ENCODE assay signal across 15 mouse cellular contexts in the genomic region with DNA sequence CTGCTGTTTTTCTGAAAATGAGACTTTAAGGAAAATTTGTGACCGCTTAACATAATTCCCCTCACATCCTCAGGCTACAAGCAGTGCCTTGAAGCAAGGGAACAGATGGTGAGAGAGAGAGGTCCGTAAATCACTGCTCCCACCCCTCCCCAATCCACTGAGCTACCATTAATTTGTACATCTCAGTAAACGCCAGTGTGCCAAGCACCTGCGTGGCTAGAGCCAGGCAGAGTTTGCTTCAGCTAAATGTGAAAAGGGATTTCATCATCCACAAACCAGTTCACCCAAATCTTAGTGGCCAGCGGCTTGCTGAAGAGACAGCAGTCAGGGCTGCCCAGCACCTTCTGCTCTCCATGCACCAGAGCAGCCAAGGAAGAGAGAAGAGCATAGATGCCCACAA.
DNase-seq lines count a peak whose midpoint lies in the region; ATAC-seq and TF ChIP-seq lines count a peak whose summit lies in the region.
"Had no signal": no experiment of that assay in that cellular context is flagged by ENCODE, and none has a peak within 500 bp of the region (broad histone marks: within the 10 kb centered on the region; RNA-seq: fewer than 3 reads in every experiment).

No protein-coding gene starts in this region.

- TF ChIP-seq CTCF in cerebellum, adult 2 months (IDR thresholded peaks at IDR 0.05; ENCODE audit: borderline replicate concordance, insufficient read depth, low read depth, low read length) = no peak

- H3K4me3 ChIP-seq in limb, embryonic 14.5 days (replicated peaks; ENCODE audit: low read length) = no peak overlapping the region
- H3K4me3 ChIP-seq in limb, embryonic 10.5 days = no peak overlapping the region
- H3K4me3 ChIP-seq in cerebellum, adult 2 months (replicated peaks; ENCODE audit: insufficient read depth, low read depth, low read length) = no peak overlapping the region
- H3K4me3 ChIP-seq in hindbrain, embryonic 16.5 days (ENCODE audit: low read length) = no peak overlapping the region
- H3K4me3 ChIP-seq: embryonic facial prominence, embryonic 12.5 days; lung, embryonic 15.5 days; megakaryocyte, embryonic 14.5 days had no signal

- no peak for TF ChIP-seq POLR2A in limb, embryonic 14.5 days (IDR thresholded peaks at IDR 0.05; ENCODE audit: borderline replicate concordance, extremely low read depth, insufficient read depth, insufficient read length)
- TF ChIP-seq POLR2A in cerebellum, adult 2 months (IDR thresholded peaks at IDR 0.05; ENCODE audit: borderline replicate concordance, insufficient read depth, low read length) = no peak

- peak; percentile 14 for DNase-seq in embryo, embryonic 11 days
- no peak for DNase-seq in embryo, embryonic 9.5 days (ENCODE audit: extremely low spot score)
- no peak for DNase-seq in limb, embryonic 14.5 days (ENCODE audit: low spot score)
- no peak for DNase-seq in limb, embryonic 10.5 days (ENCODE audit: low spot score)
- DNase-seq in cerebellum, adult 2 months = peak; percentile 29 to 56
- no peak for DNase-seq in gastrocnemius, postnatal 36 days
- DNase-seq in right cerebral cortex, postnatal 25 days = no peak
- DNase-seq: right cerebral cortex, postnatal 14 days had no signal

- H3K9ac ChIP-seq in limb, embryonic 14.5 days (ENCODE audit: low read depth, low read length, severe bottlenecking) = peak overlapping the region; percentile 7; the same call in 1 of the 2 replicates
- peak overlapping the region; percentile 32; the same call in 1 of the 2 replicates for H3K9ac ChIP-seq in hindbrain, embryonic 16.5 days (ENCODE audit: low read depth, low read length)
- H3K9ac ChIP-seq: embryonic facial prominence, embryonic 12.5 days; lung, embryonic 15.5 days had no signal

- ATAC-seq in limb, embryonic 14.5 days (ENCODE audit: low FRiP score, low read depth) = no peak
- peak; percentile 87 for ATAC-seq in hindbrain, embryonic 16.5 days
- ATAC-seq: inflammation-experienced regulatory T-cells, adult 6 months; Patski had no signal

- H3K27ac ChIP-seq in limb, embryonic 14.5 days (replicated peaks; ENCODE audit: low read depth, low read length) = no peak overlapping the region
- no peak overlapping the region for H3K27ac ChIP-seq in limb, embryonic 10.5 days
- peak overlapping the region; percentile 4; the same call in 1 of the 2 replicates for H3K27ac ChIP-seq in cerebellum, adult 2 months (ENCODE audit: insufficient read depth, low read length)
- H3K27ac ChIP-seq in hindbrain, embryonic 16.5 days (ENCODE audit: low read depth, low read length) = peak overlapping the region; percentile 33
- H3K27ac ChIP-seq: embryonic facial prominence, embryonic 12.5 days; lung, embryonic 15.5 days had no signal

- intact Hi-C loops in gastrocnemius, postnatal 36 days (cut with DNase I) = no loop called here

- no peaks in the 10 kb centered on the region for H3K36me3 ChIP-seq in limb, embryonic 14.5 days (ENCODE audit: control insufficient read depth, insufficient read depth, low read length)
- no peaks in the 10 kb centered on the region for H3K36me3 ChIP-seq in limb, embryonic 10.5 days
- H3K36me3 ChIP-seq in hindbrain, embryonic 16.5 days (ENCODE audit: control insufficient read depth, insufficient read depth, low read length) = no peaks in the 10 kb centered on the region
- H3K36me3 ChIP-seq: embryonic facial prominence, embryonic 12.5 days; lung, embryonic 15.5 days had no signal

- no peaks in the 10 kb centered on the region for H3K4me1 ChIP-seq in limb, embryonic 14.5 days (ENCODE audit: control insufficient read depth, insufficient read depth, low read length)
- H3K4me1 ChIP-seq in limb, embryonic 10.5 days = peaks cover 10% of the 10 kb centered on the region
- peaks cover 11% of the 10 kb centered on the region for H3K4me1 ChIP-seq in cerebellum, adult 2 months (ENCODE audit: control insufficient read depth, insufficient read depth, low read length)
- H3K4me1 ChIP-seq in hindbrain, embryonic 16.5 days (ENCODE audit: control insufficient read depth, insufficient read depth, low read depth, low read length) = peaks cover 3% of the 10 kb centered on the region
- H3K4me1 ChIP-seq: embryonic facial prominence, embryonic 12.5 days; lung, embryonic 15.5 days; megakaryocyte, embryonic 14.5 days had no signal

- no peaks in the 10 kb centered on the region for H3K9me3 ChIP-seq in limb, embryonic 14.5 days (ENCODE audit: control insufficient read depth, low read length)
- no peaks in the 10 kb centered on the region for H3K9me3 ChIP-seq in limb, embryonic 10.5 days (replicated peaks)
- H3K9me3 ChIP-seq in hindbrain, embryonic 16.5 days (ENCODE audit: control insufficient read depth, low read length) = no peaks in the 10 kb centered on the region
- H3K9me3 ChIP-seq: embryonic facial prominence, embryonic 12.5 days; lung, embryonic 15.5 days had no signal

- 19% methylated on average over 5 of the region's 5 CpGs for WGBS in limb, embryonic 14.5 days
- WGBS in limb, embryonic 10.5 days = 38% methylated on average over 5 of the region's 5 CpGs
- WGBS in cerebellum, adult 2 months = 11% methylated on average over 5 of the region's 5 CpGs
- 48% methylated on average over 5 of the region's 5 CpGs for WGBS in hindbrain, embryonic 16.5 days

- H3K27me3 ChIP-seq in limb, embryonic 14.5 days (ENCODE audit: control insufficient read depth, insufficient read depth, low read length) = no peaks in the 10 kb centered on the region
- H3K27me3 ChIP-seq in limb, embryonic 10.5 days (ENCODE audit: low read depth, poor library complexity, severe bottlenecking) = no peaks in the 10 kb centered on the region
- H3K27me3 ChIP-seq in cerebellum, adult 2 months (ENCODE audit: control insufficient read depth, insufficient read depth, low read length) = no peaks in the 10 kb centered on the region
- H3K27me3 ChIP-seq in hindbrain, embryonic 16.5 days (replicated peaks; ENCODE audit: control insufficient read depth, insufficient read depth, low read length) = no peaks in the 10 kb centered on the region
- H3K27me3 ChIP-seq: embryonic facial prominence, embryonic 12.5 days; lung, embryonic 15.5 days; megakaryocyte, embryonic 14.5 days; Patski had no signal

- no peak overlapping the region for H3K4me2 ChIP-seq in limb, embryonic 14.5 days (replicated peaks; ENCODE audit: low read depth, low read length, severe bottlenecking)
- no peak overlapping the region for H3K4me2 ChIP-seq in hindbrain, embryonic 16.5 days (ENCODE audit: low read length)
- H3K4me2 ChIP-seq: embryonic facial prominence, embryonic 12.5 days; liver, embryonic 11.5 days; lung, embryonic 15.5 days had no signal

Comparison
In these comparisons a context has a peak if more than half of its experiments do, and no peak if none do; other contexts are left out.
1. DNase-seq: peak in embryo, embryonic 11 days (single experiment) and cerebellum, adult 2 months (2 of 2); none in embryo, embryonic 9.5 days (single experiment), limb, embryonic 14.5 days (single experiment), limb, embryonic 10.5 days (single experiment), gastrocnemius, postnatal 36 days (0 of 2) and right cerebral cortex, postnatal 25 days (single experiment).
2. H3K27ac ChIP-seq: peak in cerebellum, adult 2 months (single experiment) and hindbrain, embryonic 16.5 days (single experiment); none in limb, embryonic 14.5 days (single experiment) and limb, embryonic 10.5 days (single experiment).